Mouse (Mus musculus): ENCODE data around the gene Akap5. TPM values are rescaled to one million over a fixed set of nuclear protein-coding genes. Genes with fewer than 3 reads are reported as not detected.
A peak's percentile ranks its signal among the peaks of the same experiment; 100 is the strongest.

The Akap5 gene
- polyA plus RNA-seq, 1 experiment from 2014 or later, result 12.3 TPM

- no peak overlapping the region for H3K4me2 ChIP-seq (ENCODE audit: low read length)
- ATAC-seq, result no peak
- H3K36me3 ChIP-seq (ENCODE audit: control insufficient read depth, insufficient read depth, low read length), result peaks cover 5% of the 10 kb centered on the region
- H3K4me1 ChIP-seq (ENCODE audit: control insufficient read depth, insufficient read depth, low read depth, low read length), result no peaks in the 10 kb centered on the region; the same call in 1 of the 2 replicates
- H3K4me3 ChIP-seq (ENCODE audit: low read length), result no peak overlapping the region
- H3K27me3 ChIP-seq (replicated peaks; ENCODE audit: control insufficient read depth, insufficient read depth, low read length), result no peaks in the 10 kb centered on the region
- no peaks in the 10 kb centered on the region for H3K9me3 ChIP-seq (ENCODE audit: control insufficient read depth, low read length)
- no peak overlapping the region for H3K9ac ChIP-seq (ENCODE audit: low read depth, low read length)
- 87% methylated on average over 23 of the region's 23 CpGs for WGBS
- no peak overlapping the region for H3K27ac ChIP-seq (ENCODE audit: low read depth, low read length)
Measured at GRCm38 (mm10) chr12:76326437-76327220, 1.9 kb downstream of the Akap5 start.

GRCm38 (mm10) chr12:76328567-76329354 lies 4.1 kb downstream of the Akap5 start:
- no peak for ATAC-seq
- H3K9ac ChIP-seq (ENCODE audit: low read depth, low read length), result no peak overlapping the region
- H3K9me3 ChIP-seq (ENCODE audit: control insufficient read depth, low read length), result no peaks in the 10 kb centered on the region
- H3K4me2 ChIP-seq (ENCODE audit: low read length), result no peak overlapping the region
- H3K4me3 ChIP-seq (ENCODE audit: low read length), result no peak overlapping the region
- H3K27ac ChIP-seq (ENCODE audit: low read depth, low read length), result no peak overlapping the region
- no peaks in the 10 kb centered on the region; the same call in 1 of the 2 replicates for H3K4me1 ChIP-seq (ENCODE audit: control insufficient read depth, insufficient read depth, low read depth, low read length)
- H3K27me3 ChIP-seq (replicated peaks; ENCODE audit: control insufficient read depth, insufficient read depth, low read length), result no peaks in the 10 kb centered on the region
- 91% methylated on average over 6 of the region's 6 CpGs for WGBS
- H3K36me3 ChIP-seq (ENCODE audit: control insufficient read depth, insufficient read depth, low read length), result peaks cover 5% of the 10 kb centered on the region

GRCm38 (mm10) chr12:76333688-76334087 lies 9.0 kb downstream of the Akap5 start:
- Histone ChIP-seq H3K4me1 (ENCODE audit: control insufficient read depth, insufficient read depth, low read depth, low read length) (no peaks in the 10 kb centered on the region), H3K4me2 (ENCODE audit: low read length) (no peak overlapping the region), H3K27me3 (replicated peaks; ENCODE audit: control insufficient read depth, insufficient read depth, low read length) (no peaks in the 10 kb centered on the region), H3K4me3 (ENCODE audit: low read length) (no peak overlapping the region), H3K27ac (ENCODE audit: low read depth, low read length) (no peak overlapping the region), H3K9ac (ENCODE audit: low read depth, low read length) (no peak overlapping the region), H3K9me3 (ENCODE audit: control insufficient read depth, low read length) (no peaks in the 10 kb centered on the region), H3K36me3 (ENCODE audit: control insufficient read depth, insufficient read depth, low read length) (peaks cover 2% of the 10 kb centered on the region)
- 92% methylated on average over 5 of the region's 5 CpGs for WGBS
- no peak for ATAC-seq

GRCm38 (mm10) chr12:76335641-76336040 lies 10.9 kb downstream of the Akap5 start:
- H3K4me2 ChIP-seq (ENCODE audit: low read length), result no peak overlapping the region

GRCm38 (mm10) chr12:76336111-76336965 lies 11.6 kb downstream of the Akap5 start:
- Histone ChIP-seq H3K27me3 (replicated peaks; ENCODE audit: control insufficient read depth, insufficient read depth, low read length) (no peaks in the 10 kb centered on the region), H3K9ac (ENCODE audit: low read depth, low read length) (no peak overlapping the region), H3K4me1 (ENCODE audit: control insufficient read depth, insufficient read depth, low read depth, low read length) (no peaks in the 10 kb centered on the region), H3K9me3 (ENCODE audit: control insufficient read depth, low read length) (no peaks in the 10 kb centered on the region), H3K27ac (ENCODE audit: low read depth, low read length) (no peak overlapping the region), H3K4me3 (ENCODE audit: low read length) (no peak overlapping the region), H3K36me3 (ENCODE audit: control insufficient read depth, insufficient read depth, low read length) (no peaks in the 10 kb centered on the region), H3K4me2 (ENCODE audit: low read length) (no peak overlapping the region)
- 84% methylated on average over 17 of the region's 17 CpGs for WGBS
- ATAC-seq, result no peak

More at GRCm38 (mm10) chr12:76335641-76336040, 10.9 kb downstream of the Akap5 start:
- H3K9me3 ChIP-seq (ENCODE audit: control insufficient read depth, low read length), result no peaks in the 10 kb centered on the region
- no peak for ATAC-seq
- H3K9ac ChIP-seq (ENCODE audit: low read depth, low read length), result no peak overlapping the region
- H3K27me3 ChIP-seq (replicated peaks; ENCODE audit: control insufficient read depth, insufficient read depth, low read length), result no peaks in the 10 kb centered on the region
- H3K4me1 ChIP-seq (ENCODE audit: control insufficient read depth, insufficient read depth, low read depth, low read length), result no peaks in the 10 kb centered on the region
- no peaks in the 10 kb centered on the region; the same call in 1 of the 2 replicates for H3K36me3 ChIP-seq (ENCODE audit: control insufficient read depth, insufficient read depth, low read length)
- no peak overlapping the region for H3K27ac ChIP-seq (ENCODE audit: low read depth, low read length)
- WGBS, result 91% methylated on average over 5 of the region's 5 CpGs
- no peak overlapping the region for H3K4me3 ChIP-seq (ENCODE audit: low read length)

GRCm38 (mm10) chr12:76341080-76341479 lies 16.4 kb downstream of the Akap5 start:
- no peaks in the 10 kb centered on the region for H3K27me3 ChIP-seq (replicated peaks; ENCODE audit: control insufficient read depth, insufficient read depth, low read length)
- H3K9ac ChIP-seq (ENCODE audit: low read depth, low read length), result no peak overlapping the region
- ATAC-seq, result peak; percentile 60; the same call in 1 of the 2 replicates
- no peak overlapping the region for H3K4me2 ChIP-seq (ENCODE audit: low read length)
- no peak overlapping the region for H3K4me3 ChIP-seq (ENCODE audit: low read length)
- H3K36me3 ChIP-seq (ENCODE audit: control insufficient read depth, insufficient read depth, low read length), result 0 out of 2 replicates have a peak, but pooled peaks cover 2% of the 10 kb centered on the region
- H3K9me3 ChIP-seq (ENCODE audit: control insufficient read depth, low read length), result no peaks in the 10 kb centered on the region
- WGBS, result 3% methylated on average over 4 of the region's 4 CpGs
- H3K4me1 ChIP-seq (ENCODE audit: control insufficient read depth, insufficient read depth, low read depth, low read length), result no peaks in the 10 kb centered on the region
- no peak overlapping the region for H3K27ac ChIP-seq (ENCODE audit: low read depth, low read length)

- Histone ChIP-seq H3K4me1 (ENCODE audit: control insufficient read depth, insufficient read depth, low read depth, low read length) (no peaks in the 10 kb centered on the region), H3K4me2 (ENCODE audit: low read length) (no peak overlapping the region), H3K27me3 (replicated peaks; ENCODE audit: control insufficient read depth, insufficient read depth, low read length) (no peaks in the 10 kb centered on the region), H3K9ac (ENCODE audit: low read depth, low read length) (no peak overlapping the region), H3K9me3 (ENCODE audit: control insufficient read depth, low read length) (no peaks in the 10 kb centered on the region), H3K4me3 (ENCODE audit: low read length) (no peak overlapping the region), H3K27ac (ENCODE audit: low read depth, low read length) (no peak overlapping the region), H3K36me3 (ENCODE audit: control insufficient read depth, insufficient read depth, low read length) (peaks cover 7% of the 10 kb centered on the region; the same call in 1 of the 2 replicates)
- 85% methylated on average over 5 of the region's 6 CpGs for WGBS
- no peak for ATAC-seq
Measured at GRCm38 (mm10) chr12:76345759-76346455, 21.2 kb downstream of the Akap5 start.

- no peaks in the 10 kb centered on the region for H3K9me3 ChIP-seq (ENCODE audit: control insufficient read depth, low read length)
- WGBS, result 90% methylated on average over 8 of the region's 8 CpGs
- H3K9ac ChIP-seq (ENCODE audit: low read depth, low read length), result no peak overlapping the region
- no peak overlapping the region for H3K4me3 ChIP-seq (ENCODE audit: low read length)
- H3K4me2 ChIP-seq (ENCODE audit: low read length), result no peak overlapping the region
- no peak overlapping the region for H3K27ac ChIP-seq (ENCODE audit: low read depth, low read length)
- ATAC-seq, result no peak
- no peaks in the 10 kb centered on the region for H3K27me3 ChIP-seq (replicated peaks; ENCODE audit: control insufficient read depth, insufficient read depth, low read length)
- H3K36me3 ChIP-seq (ENCODE audit: control insufficient read depth, insufficient read depth, low read length), result peaks cover 5% of the 10 kb centered on the region; the same call in 1 of the 2 replicates
- no peaks in the 10 kb centered on the region for H3K4me1 ChIP-seq (ENCODE audit: control insufficient read depth, insufficient read depth, low read depth, low read length)
Measured at GRCm38 (mm10) chr12:76349680-76350220, 25.1 kb downstream of the Akap5 start.

Measured in hindbrain, embryonic 16.5 days (tissue).